Mouse (Mus musculus): ENCODE measurements at regions not wholly inside any gene's neighbourhood (a gene's known extent, or its start where the extent isn't known, plus 50 kb on each side); places are given as distances from the start of the nearest gene placed in this dataset.

DNA sequence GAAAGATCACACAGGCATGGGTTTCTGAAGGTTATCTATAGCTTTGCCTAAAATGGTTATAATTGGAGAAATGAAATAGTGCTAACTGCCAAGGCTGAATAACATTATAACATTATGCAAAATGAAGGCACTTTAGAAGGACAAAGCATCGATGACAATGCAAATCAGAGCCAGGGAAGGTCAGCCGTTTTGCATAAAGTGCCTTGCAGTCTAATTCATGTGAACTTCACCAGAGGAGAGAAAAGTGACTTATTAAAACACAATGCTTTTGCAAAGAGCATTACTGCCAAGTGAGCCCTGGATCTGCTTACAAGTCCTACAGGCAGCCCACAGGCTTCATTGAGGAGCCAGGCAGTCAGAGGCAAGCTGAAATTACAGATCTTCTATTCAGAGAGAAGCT, 214.0 kb upstream of the A1bg start:
- TF ChIP-seq CTCF (conservative IDR thresholded peaks at IDR 0.05 in 1 of 2, IDR thresholded peaks at IDR 0.05 in 1 of 2; ENCODE audit: low read depth in 2 of 2, low read length in 2 of 2) (no peak), CHD2 (IDR thresholded peaks at IDR 0.05; ENCODE audit: low read length) (no peak), HCFC1 (IDR thresholded peaks at IDR 0.05; ENCODE audit: low read depth, low read length) (no peak), MEF2A (IDR thresholded peaks at IDR 0.05; ENCODE audit: borderline replicate concordance, low read depth, low read length) (no peak), MAZ (IDR thresholded peaks at IDR 0.05; ENCODE audit: low read depth, low read length) (no peak), POLR2A (IDR thresholded peaks at IDR 0.05; ENCODE audit: low read depth, low read length) (no peak), ZKSCAN1 (IDR thresholded peaks at IDR 0.05; ENCODE audit: borderline replicate concordance, low read depth, low read length) (no peak), USF1 (IDR thresholded peaks at IDR 0.05; ENCODE audit: low read depth, low read length) (no peak), CHD1 (IDR thresholded peaks at IDR 0.05; ENCODE audit: low read depth, low read length) (no peak), MXI1 (IDR thresholded peaks at IDR 0.05; ENCODE audit: low read depth, low read length) (no peak), PAX5 (IDR thresholded peaks at IDR 0.05; ENCODE audit: low read length) (no peak), ZNF384 (IDR thresholded peaks at IDR 0.05; ENCODE audit: low read depth, low read length) (no peak), SIN3A (IDR thresholded peaks at IDR 0.05; ENCODE audit: low read length) (no peak), E2F4 (IDR thresholded peaks at IDR 0.05; ENCODE audit: insufficient replicate concordance, low read depth, low read length) (no peak)

Data from CH12.LX (cell line).